Mouse (Mus musculus) lung, embryonic 14.5 days (tissue): ENCODE data around the gene Dph7. TPM values are rescaled to one million over a fixed set of nuclear protein-coding genes. Genes with fewer than 3 reads are reported as not detected.

Experiments
- ATAC-seq: fragments of 200-750 bp; cut with Nextera tagmentation; 2 replicates; pipeline ENCODE4 v1.8.0; 2017; ENCODE audit warnings: mild to moderate bottlenecking, moderate TSS enrichment, moderate library complexity; ENCODE audit not compliant: insufficient read depth
- DNase-seq: peaks from one replicate; pipeline ENCODE4 v3.0.0-alpha.2; 2015
- H3K27ac ChIP-seq: fragments of 300-500 bp; sonication (generic); 2 replicates; pipeline ENCODE4 v1.5.1; 2014; ENCODE audit warnings: low read depth, mild to moderate bottlenecking, moderate library complexity
- H3K27me3 ChIP-seq: fragments of 300-500 bp; sonication (generic); 2 replicates; pipeline ENCODE4 v1.6.1; 2014; ENCODE audit warnings: low read length, control low read depth; ENCODE audit not compliant: insufficient read depth
- H3K36me3 ChIP-seq: fragments of 300-500 bp; sonication (generic); 2 replicates; pipeline ENCODE4 v1.6.1; 2014; ENCODE audit warnings: control low read depth; ENCODE audit not compliant: insufficient read depth
- H3K4me1 ChIP-seq: fragments of 300-500 bp; sonication (generic); 2 replicates; pipeline ENCODE4 v1.6.1; 2014; ENCODE audit warnings: antibody characterized with exemption, control low read depth; ENCODE audit not compliant: insufficient read depth
- H3K4me2 ChIP-seq: fragments of 300-500 bp; sonication (generic); 2 replicates; pipeline ENCODE4 v1.6.1; 2014; ENCODE audit warnings: mild to moderate bottlenecking
- H3K4me3 ChIP-seq: fragments of 300-500 bp; sonication (generic); 2 replicates; pipeline ENCODE4 v1.5.1; 2014; ENCODE audit warnings: low read depth, low read length
- H3K9ac ChIP-seq: fragments of 300-500 bp; sonication (generic); 2 replicates; pipeline ENCODE4 v1.6.1; 2014
- H3K9me3 ChIP-seq: fragments of 300-500 bp; sonication (generic); 2 replicates; pipeline ENCODE4 v1.6.1; 2016; ENCODE audit warnings: low read depth, low read length, control low read depth
- CTCF ChIP-seq: IDR thresholded peaks from 2 replicates; pipeline ENCODE4 v1.5.1; 2016; ENCODE audit warnings: antibody characterized with exemption, low read depth
- WGBS: fragments of 180-500 bp; shearing (Covaris S2); extraction: QIAGEN DNeasy Blood & Tissue Kit; methylation state at CpG from one replicate; pipeline ENCODE4 v1.1.7; 2014; 5-methylcytosine and 5-hydroxymethylcytosine counted together
- microRNA-seq: library from miRNA; unstranded; fragments of <30 nt; microRNA quantifications from one replicate; pipeline ENCODE4, GENCODE M21; 2016; ENCODE audit warnings: borderline number of aligned reads
- polyA plus RNA-seq: library from polyadenylated mRNA; unstranded; fragments of >200 nt; fragmentation: Nextera tagmentation; extraction: Ambion mirVana; gene quantifications from 2 replicates; pipeline ENCODE4 v1.2.1, GENCODE M21; 2014

Dph7 gene
- polyA plus RNA-seq, 1 experiment from 2014 or later = 26.4 TPM

- no peak for TF ChIP-seq CTCF
- DNase-seq (no peak), ATAC-seq (no peak)
- H3K36me3 ChIP-seq = no peaks in the 10 kb centered on the region
- H3K4me3 ChIP-seq = no peak overlapping the region
- H3K4me2 ChIP-seq = no peak overlapping the region
- no peak overlapping the region for H3K9ac ChIP-seq
- H3K27ac ChIP-seq = no peak overlapping the region
- no peaks in the 10 kb centered on the region for H3K27me3 ChIP-seq
- WGBS = 89% methylated on average over 2 of the region's 2 CpGs
- no peaks in the 10 kb centered on the region for H3K4me1 ChIP-seq
- no peaks in the 10 kb centered on the region for H3K9me3 ChIP-seq
Measured at GRCm38 (mm10) chr2:24996471-24996870, 34.3 kb downstream of the Dph7 start.

GRCm38 (mm10) chr2:25000544-25001235, 38.5 kb downstream of the Dph7 start:
- H3K9me3 ChIP-seq = no peaks in the 10 kb centered on the region
- ATAC-seq = no peak
- peak; percentile 68 for DNase-seq

DNA sequence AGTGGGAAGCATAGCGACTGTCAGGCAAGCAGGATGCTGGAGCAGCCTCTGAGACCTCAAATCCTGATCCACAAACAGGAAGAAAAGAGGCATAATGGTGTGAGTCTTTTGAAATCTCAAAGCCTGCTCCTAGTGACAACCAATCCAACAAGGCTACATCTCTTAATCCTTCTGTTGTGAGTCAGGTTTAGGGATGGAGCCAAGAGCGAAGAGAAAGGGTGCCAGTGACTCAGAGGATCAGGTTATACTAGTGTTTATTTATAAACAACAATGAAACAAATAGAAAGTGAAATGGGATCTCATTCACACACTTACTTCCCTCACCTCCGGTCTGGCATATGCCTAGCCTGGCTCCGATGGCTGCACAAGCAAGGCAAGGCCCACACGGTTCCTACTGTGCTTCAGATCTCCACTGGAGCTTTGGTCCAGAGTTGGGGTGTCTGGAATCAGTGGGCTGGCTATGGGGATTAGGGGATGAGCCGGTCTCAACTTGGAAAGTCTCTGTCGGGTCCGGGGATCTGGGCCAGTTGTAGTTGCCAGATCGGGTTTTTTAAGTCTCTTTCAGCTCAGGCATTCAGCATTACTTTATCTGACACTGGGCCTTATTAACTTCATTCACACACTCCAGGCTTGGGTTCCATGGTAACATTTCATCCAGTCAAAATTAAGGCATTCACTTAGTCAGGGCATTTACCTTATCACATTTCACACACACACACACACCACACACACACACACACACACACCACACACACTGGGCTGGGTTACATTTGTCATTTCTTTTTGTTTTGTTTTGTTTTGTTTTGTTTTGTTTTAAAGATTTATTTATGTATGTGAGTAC, 42.0 kb downstream of the Dph7 start:
- Histone ChIP-seq H3K4me2 (no peak overlapping the region), H3K27ac (no peak overlapping the region), H3K4me1 (no peaks in the 10 kb centered on the region), H3K4me3 (no peak overlapping the region), H3K9ac (no peak overlapping the region), H3K27me3 (no peaks in the 10 kb centered on the region), H3K36me3 (no peaks in the 10 kb centered on the region), H3K9me3 (no peaks in the 10 kb centered on the region)
- whole genome bisulfite sequencing = 81% methylated on average over 9 of the region's 9 CpGs
- no peak for TF ChIP-seq CTCF
- ATAC-seq = no peak
- DNase-seq = no peak

More at GRCm38 (mm10) chr2:25000544-25001235, 38.5 kb downstream of the Dph7 start:
- Histone ChIP-seq H3K27ac (no peak overlapping the region), H3K4me3 (no peak overlapping the region), H3K9ac (no peak overlapping the region), H3K4me2 (no peak overlapping the region), H3K4me1 (no peaks in the 10 kb centered on the region), H3K36me3 (no peaks in the 10 kb centered on the region), H3K27me3 (no peaks in the 10 kb centered on the region)
- WGBS = 55% methylated on average over 3 of the region's 3 CpGs
- TF ChIP-seq CTCF = peak; percentile 73

GRCm38 (mm10) chr2:25006767-25007166, 44.6 kb downstream of the Dph7 start:
- Histone ChIP-seq H3K4me1 (no peaks in the 10 kb centered on the region), H3K9ac (no peak overlapping the region), H3K4me2 (no peak overlapping the region), H3K4me3 (no peak overlapping the region), H3K36me3 (no peaks in the 10 kb centered on the region), H3K27me3 (no peaks in the 10 kb centered on the region), H3K27ac (no peak overlapping the region), H3K9me3 (no peaks in the 10 kb centered on the region)
- 81% methylated on average over 1 of the region's 1 CpGs for WGBS
- DNase-seq = no peak
- TF ChIP-seq CTCF = no peak
- no peak for ATAC-seq

DNA sequence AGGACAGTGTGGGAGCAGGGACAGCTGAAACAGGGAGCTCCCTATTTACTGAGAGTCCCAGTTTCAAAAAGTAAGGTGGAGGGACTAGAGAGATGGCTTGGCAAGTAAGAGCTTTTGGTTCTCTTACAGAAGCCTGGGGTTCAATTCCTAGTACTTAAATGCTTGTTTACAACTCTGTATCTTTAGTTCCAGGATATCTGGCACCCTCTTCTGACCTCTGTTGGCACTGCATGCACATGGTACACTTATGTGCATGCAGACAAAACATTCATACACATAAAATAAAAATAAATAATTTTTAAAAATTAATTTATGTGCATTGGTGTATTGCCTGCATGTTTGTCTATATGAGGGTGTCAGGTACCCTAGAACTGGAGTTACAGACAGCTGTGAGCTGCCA, 46.0 kb downstream of the Dph7 start:
- Histone ChIP-seq H3K4me3 (no peak overlapping the region), H3K36me3 (no peaks in the 10 kb centered on the region), H3K9ac (no peak overlapping the region), H3K4me2 (no peak overlapping the region), H3K9me3 (no peaks in the 10 kb centered on the region), H3K27me3 (no peaks in the 10 kb centered on the region), H3K4me1 (no peaks in the 10 kb centered on the region), H3K27ac (no peak overlapping the region)
- TF ChIP-seq CTCF = 0 out of 2 replicates have a peak, but pooled peaks have one; percentile 11
- peak; percentile 19 for DNase-seq
- no peak for ATAC-seq

Small RNA genes lying within 50 kb of the gene (microRNA-seq; reads per million reads assigned to microRNA genes)
- not detected for gene Gm22875

Other genes starting within 250 kb of the Dph7 start
- gene Cacna1b, start 199.2 kb upstream of the Dph7 start, polyA plus RNA-seq = 0.05 and 0.15 TPM in 2 replicates
- 89.2 and 94.5 TPM in 2 replicates for gene Ehmt1, start 42.8 kb upstream of the Dph7 start, polyA plus RNA-seq
- gene Arrdc1, start 27.1 kb upstream of the Dph7 start, polyA plus RNA-seq = 76.4 and 79.2 TPM in 2 replicates
- 20.8 and 23.3 TPM in 2 replicates for gene Zmynd19, start 12.6 kb upstream of the Dph7 start, polyA plus RNA-seq
- 106 and 115 TPM in 2 replicates for gene Mrpl41, start 12.7 kb downstream of the Dph7 start, polyA plus RNA-seq
- gene Pnpla7, start 13.6 kb downstream of the Dph7 start, polyA plus RNA-seq = 6.6 and 6.7 TPM in 2 replicates
- gene Nsmf, start 92.0 kb downstream of the Dph7 start, polyA plus RNA-seq = 59.9 and 67.8 TPM in 2 replicates
- not detected in 2 replicates for gene Entpd8, start 117.9 kb downstream of the Dph7 start, polyA plus RNA-seq
- 0.41 and 0.68 TPM in 2 replicates for gene Noxa1, start 132.7 kb downstream of the Dph7 start, polyA plus RNA-seq
- gene Nrarp, start 218.4 kb downstream of the Dph7 start, polyA plus RNA-seq = 13.7 and 14.9 TPM in 2 replicates
- 7.5 and 8.2 TPM in 2 replicates for gene Tor4a, start 234.5 kb downstream of the Dph7 start, polyA plus RNA-seq
- 96.6 and 108 TPM in 2 replicates for gene Nelfb, start 249.1 kb downstream of the Dph7 start, polyA plus RNA-seq